In genomic region chr2:6239333-6239732, GRCm38 (mm10) we compare ENCODE assay signal across 27 mouse cellular contexts. TPM values are rescaled to one million over a fixed set of nuclear protein-coding genes. Genes with fewer than 3 reads are reported as not detected.
DNase-seq lines count a peak whose midpoint lies in the region; ATAC-seq and TF ChIP-seq lines count a peak whose summit lies in the region.
"Had no signal": no experiment of that assay in that cellular context is flagged by ENCODE, and none has a peak within 500 bp of the region (broad histone marks: within the 10 kb centered on the region; RNA-seq: fewer than 3 reads in every experiment).

No protein-coding gene starts in this region.

- 0 out of 2 replicates have a peak, but pooled peaks have one; percentile 39 for ATAC-seq in hindbrain, embryonic 13.5 days (ENCODE audit: low FRiP score)
- ATAC-seq in hindbrain, embryonic 11.5 days (ENCODE audit: low FRiP score) = no peak
- peak; percentile 21; the same call in 1 of the 2 replicates for ATAC-seq in lung, embryonic 16.5 days (ENCODE audit: low read depth)
- peak; percentile 77; the same call in 1 of the 2 replicates for ATAC-seq in embryonic facial prominence, embryonic 12.5 days (ENCODE audit: insufficient number of reproducible peaks, insufficient read depth, low FRiP score, low TSS enrichment)
- peak; percentile 36; the same call in 1 of the 2 replicates for ATAC-seq in stomach, postnatal 0 days (ENCODE audit: low FRiP score, low TSS enrichment)
- ATAC-seq: CD4-positive, CD25-positive, alpha-beta regulatory T cell, adult 4 months had no signal

- no peaks in the 10 kb centered on the region for H3K4me1 ChIP-seq in hindbrain, embryonic 13.5 days (replicated peaks)
- H3K4me1 ChIP-seq in hindbrain, embryonic 11.5 days (replicated peaks; ENCODE audit: control insufficient read depth, insufficient read depth, low read length) = no peaks in the 10 kb centered on the region
- peaks cover 6% of the 10 kb centered on the region; the same call in 1 of the 2 replicates for H3K4me1 ChIP-seq in lung, embryonic 16.5 days (replicated peaks; ENCODE audit: control insufficient read depth, insufficient read depth, low read length)
- H3K4me1 ChIP-seq in embryonic facial prominence, embryonic 12.5 days = peaks cover 10% of the 10 kb centered on the region; the same call in 1 of the 2 replicates
- no peaks in the 10 kb centered on the region for H3K4me1 ChIP-seq in stomach, postnatal 0 days (replicated peaks; ENCODE audit: control insufficient read depth, insufficient read depth)
- H3K4me1 ChIP-seq: forebrain, embryonic 13.5 days; intestine, embryonic 15.5 days; liver, embryonic 15.5 days had no signal

- H3K27me3 ChIP-seq in hindbrain, embryonic 13.5 days = no peaks in the 10 kb centered on the region
- H3K27me3 ChIP-seq in hindbrain, embryonic 11.5 days (ENCODE audit: control insufficient read depth, insufficient read depth, low read length) = no peaks in the 10 kb centered on the region
- no peaks in the 10 kb centered on the region for H3K27me3 ChIP-seq in lung, embryonic 16.5 days (ENCODE audit: control insufficient read depth, insufficient read depth, low read depth, low read length)
- no peaks in the 10 kb centered on the region for H3K27me3 ChIP-seq in embryonic facial prominence, embryonic 12.5 days
- H3K27me3 ChIP-seq in stomach, postnatal 0 days (ENCODE audit: control insufficient read depth, insufficient read depth, low read length) = no peaks in the 10 kb centered on the region
- H3K27me3 ChIP-seq: forebrain, embryonic 13.5 days; intestine, embryonic 15.5 days had no signal

- no peaks in the 10 kb centered on the region for H3K9me3 ChIP-seq in hindbrain, embryonic 13.5 days
- H3K9me3 ChIP-seq in hindbrain, embryonic 11.5 days (ENCODE audit: control insufficient read depth, low read length) = no peaks in the 10 kb centered on the region
- no peaks in the 10 kb centered on the region for H3K9me3 ChIP-seq in lung, embryonic 16.5 days (ENCODE audit: control insufficient read depth, low read length)
- H3K9me3 ChIP-seq in embryonic facial prominence, embryonic 12.5 days = no peaks in the 10 kb centered on the region
- no peaks in the 10 kb centered on the region for H3K9me3 ChIP-seq in stomach, postnatal 0 days (ENCODE audit: control insufficient read depth, low read length)
- H3K9me3 ChIP-seq: forebrain, embryonic 13.5 days; intestine, embryonic 15.5 days; liver, embryonic 15.5 days; midbrain, embryonic 10.5 days had no signal

- H3K36me3 ChIP-seq in hindbrain, embryonic 13.5 days = no peaks in the 10 kb centered on the region
- H3K36me3 ChIP-seq in hindbrain, embryonic 11.5 days (ENCODE audit: control insufficient read depth, insufficient read depth, low read length) = no peaks in the 10 kb centered on the region
- H3K36me3 ChIP-seq in lung, embryonic 16.5 days (ENCODE audit: control insufficient read depth, insufficient read depth, low read length) = no peaks in the 10 kb centered on the region
- no peaks in the 10 kb centered on the region for H3K36me3 ChIP-seq in embryonic facial prominence, embryonic 12.5 days
- no peaks in the 10 kb centered on the region for H3K36me3 ChIP-seq in stomach, postnatal 0 days (ENCODE audit: control insufficient read depth, insufficient read depth, low read length)
- H3K36me3 ChIP-seq: intestine, embryonic 15.5 days; liver, embryonic 15.5 days; midbrain, embryonic 10.5 days had no signal

- no peak overlapping the region for H3K9ac ChIP-seq in hindbrain, embryonic 13.5 days
- no peak overlapping the region for H3K9ac ChIP-seq in hindbrain, embryonic 11.5 days (ENCODE audit: low read depth, low read length)
- H3K9ac ChIP-seq in lung, embryonic 16.5 days (ENCODE audit: low read length) = no peak overlapping the region
- H3K9ac ChIP-seq in embryonic facial prominence, embryonic 12.5 days = no peak overlapping the region
- no peak overlapping the region for H3K9ac ChIP-seq in stomach, postnatal 0 days (ENCODE audit: low read length)
- H3K9ac ChIP-seq: forebrain, embryonic 13.5 days; intestine, embryonic 15.5 days; liver, embryonic 15.5 days had no signal

- no peak for TF ChIP-seq EP300 in stomach, postnatal 0 days (optimal IDR thresholded peaks at IDR 0.05)

- H3K27ac ChIP-seq in hindbrain, embryonic 13.5 days = no peak overlapping the region
- no peak overlapping the region for H3K27ac ChIP-seq in hindbrain, embryonic 11.5 days (ENCODE audit: low read depth, low read length)
- H3K27ac ChIP-seq in lung, embryonic 16.5 days (ENCODE audit: low read length) = no peak overlapping the region
- no peak overlapping the region for H3K27ac ChIP-seq in embryonic facial prominence, embryonic 12.5 days
- H3K27ac ChIP-seq in stomach, postnatal 0 days (replicated peaks) = no peak overlapping the region
- H3K27ac ChIP-seq: forebrain, embryonic 13.5 days; intestine, embryonic 15.5 days; kidney, postnatal 0 days; liver, embryonic 15.5 days; midbrain, embryonic 10.5 days had no signal

- no peak for TF ChIP-seq CTCF in stomach, postnatal 0 days (IDR thresholded peaks at IDR 0.05; ENCODE audit: low read depth)

- no peak for DNase-seq in hindbrain, embryonic 11.5 days (ENCODE audit: low spot score)
- no peak for DNase-seq in lung, postnatal 14 days
- no peak for DNase-seq in stomach, postnatal 0 days (ENCODE audit: low spot score)
- no peak for DNase-seq in thymus, postnatal 25 days
- DNase-seq: adrenal gland, postnatal 25 days; cerebellum, adult 11-12 months; cerebellum, postnatal 10 days; gastrocnemius, postnatal 25 days; heart, adult 11 months; heart, postnatal 4 days; kidney, adult 2 months; layer of hippocampus, postnatal 36 days; left cerebral cortex, postnatal 4 days; right cerebral cortex, adult 18-20 months; spleen, adult 18-20 months; thymus, adult 2 months; thymus, postnatal 4 days had no signal

- no peak overlapping the region for H3K4me3 ChIP-seq in hindbrain, embryonic 13.5 days
- H3K4me3 ChIP-seq in hindbrain, embryonic 11.5 days (ENCODE audit: low read depth, low read length) = no peak overlapping the region
- no peak overlapping the region for H3K4me3 ChIP-seq in lung, embryonic 16.5 days (ENCODE audit: low read length)
- H3K4me3 ChIP-seq in embryonic facial prominence, embryonic 12.5 days = no peak overlapping the region
- no peak overlapping the region for H3K4me3 ChIP-seq in stomach, postnatal 0 days (ENCODE audit: low read depth, low read length)
- H3K4me3 ChIP-seq: forebrain, embryonic 13.5 days; intestine, embryonic 15.5 days; liver, embryonic 15.5 days; midbrain, embryonic 10.5 days had no signal

- H3K4me2 ChIP-seq in hindbrain, embryonic 13.5 days = no peak overlapping the region
- no peak overlapping the region for H3K4me2 ChIP-seq in hindbrain, embryonic 11.5 days (replicated peaks; ENCODE audit: low read depth, low read length)
- H3K4me2 ChIP-seq in lung, embryonic 16.5 days (ENCODE audit: low read depth, low read length) = no peak overlapping the region
- H3K4me2 ChIP-seq in embryonic facial prominence, embryonic 12.5 days (replicated peaks) = no peak overlapping the region
- no peak overlapping the region for H3K4me2 ChIP-seq in stomach, postnatal 0 days (replicated peaks; ENCODE audit: low read depth)
- H3K4me2 ChIP-seq: forebrain, embryonic 13.5 days; heart, embryonic 11.5 days; intestine, embryonic 15.5 days; liver, embryonic 15.5 days had no signal

- WGBS in hindbrain, embryonic 13.5 days = 76% methylated on average over 4 of the region's 4 CpGs
- 64% methylated on average over 4 of the region's 4 CpGs for WGBS in hindbrain, embryonic 11.5 days
- 47% methylated on average over 4 of the region's 4 CpGs for WGBS in lung, embryonic 16.5 days
- 55% methylated on average over 4 of the region's 4 CpGs for WGBS in embryonic facial prominence, embryonic 12.5 days
- WGBS in stomach, postnatal 0 days = 61% methylated on average over 4 of the region's 4 CpGs

RNA-seq across cellular contexts. Expression of gene Echdc3, which starts 26.5 kb away (rescaled TPM):
- polyA plus RNA-seq in hindbrain, embryonic 13.5 days (2015; fragmentation: Nextera tagmentation; extraction: Ambion mirVana) = 1.8 and 2.3 TPM in 2 replicates
- polyA plus RNA-seq in hindbrain, embryonic 11.5 days (2014; fragmentation: Nextera tagmentation; extraction: Ambion mirVana) = 2.4 and 2.6 TPM in 2 replicates
- polyA plus RNA-seq in lung, embryonic 16.5 days (2015; fragmentation: Nextera tagmentation; extraction: Ambion mirVana) = 11.1 and 15.3 TPM in 2 replicates
- polyA plus RNA-seq in embryonic facial prominence, embryonic 12.5 days (2016; fragmentation: Nextera tagmentation; extraction: Ambion mirVana) = 2.9 and 3.1 TPM in 2 replicates
- polyA plus RNA-seq in stomach, postnatal 0 days (2015; fragmentation: Nextera tagmentation; extraction: Ambion mirVana) = 8.1 and 9.1 TPM in 2 replicates
- polyA plus RNA-seq: CD4-positive, CD25-positive, alpha-beta regulatory T cell, adult 4 months had no signal
